Mouse (Mus musculus) brain, embryonic 18.5 days (tissue): ENCODE results near the gene Crcp.
"Not testable (repeated sequence)": the region's sequence is repeated elsewhere in the genome, so short reads cannot be mapped to it uniquely, and the experiment has no call there.

Experiments
- DNase-seq: peaks from one replicate; pipeline ENCODE4 v3.0.0-alpha.2; 2012; ENCODE audit warnings: low read depth, low spot score

Crcp gene

GRCm38 (mm10) chr5:130023767-130024539 lies 5.1 kb upstream of the Crcp start:
- peak; percentile 59 for DNase-seq

- DNase-seq: no peak
Measured at GRCm38 (mm10) chr5:130027134-130027533, 2.0 kb upstream of the Crcp start.

GRCm38 (mm10) chr5:130027696-130028095 lies 1.4 kb upstream of the Crcp start:
- no peak for DNase-seq

GRCm38 (mm10) chr5:130031410-130032390 lies 2.6 kb downstream of the Crcp start:
- no peak for DNase-seq

- DNase-seq: no peak
Measured at GRCm38 (mm10) chr5:130033869-130034268, 4.8 kb downstream of the Crcp start.

- DNase-seq: not testable (repeated sequence)
Measured at GRCm38 (mm10) chr5:130036300-130036699, 7.2 kb downstream of the Crcp start.

GRCm38 (mm10) chr5:130037752-130038455 lies 8.8 kb downstream of the Crcp start:
- no peak for DNase-seq

GRCm38 (mm10) chr5:130040797-130041196 lies 11.7 kb downstream of the Crcp start:
- no peak for DNase-seq

- no peak for DNase-seq
Measured at GRCm38 (mm10) chr5:130041262-130041661, 12.2 kb downstream of the Crcp start.

- no peak for DNase-seq
Measured at GRCm38 (mm10) chr5:130043741-130044140, 14.7 kb downstream of the Crcp start.

- no peak for DNase-seq
Measured at GRCm38 (mm10) chr5:130044201-130044695, 15.2 kb downstream of the Crcp start.

- no peak for DNase-seq
Measured at GRCm38 (mm10) chr5:130046100-130046499, 17.0 kb downstream of the Crcp start.

- no peak for DNase-seq
Measured at GRCm38 (mm10) chr5:130046589-130046988, 17.5 kb downstream of the Crcp start.

GRCm38 (mm10) chr5:130047013-130047412 lies 17.9 kb downstream of the Crcp start:
- no peak for DNase-seq

GRCm38 (mm10) chr5:130048786-130049520 lies 19.9 kb downstream of the Crcp start:
- DNase-seq: no peak

- no peak for DNase-seq
Measured at GRCm38 (mm10) chr5:130050416-130050815, 21.3 kb downstream of the Crcp start.

GRCm38 (mm10) chr5:130051073-130051860 lies 22.2 kb downstream of the Crcp start:
- no peak for DNase-seq

GRCm38 (mm10) chr5:130052510-130052909 lies 23.4 kb downstream of the Crcp start:
- no peak for DNase-seq

- DNase-seq: no peak
Measured at GRCm38 (mm10) chr5:130052955-130053354, 23.9 kb downstream of the Crcp start.

GRCm38 (mm10) chr5:130055688-130056087 lies 26.6 kb downstream of the Crcp start:
- DNase-seq: no peak
